Mouse (Mus musculus) kidney, embryonic 15.5 days (tissue): ENCODE data around the gene Foxk1. TPM values are rescaled to one million over a fixed set of nuclear protein-coding genes. Genes with fewer than 3 reads are reported as not detected.
A peak's percentile ranks its signal among the peaks of the same experiment; 100 is the strongest.

Source experiments
- ATAC-seq: fragments of 200-750 bp; cut with Nextera tagmentation; replicated peaks from 2 replicates; pipeline ENCODE4 v1.8.0; 2017; ENCODE audit warnings: moderate TSS enrichment; ENCODE audit not compliant: low FRiP score
- H3K27ac ChIP-seq: fragments of 300-500 bp; sonication (generic); 2 replicates; pipeline ENCODE4 v1.5.1; 2015; ENCODE audit warnings: mild to moderate bottlenecking, inconsistent platforms
- H3K27me3 ChIP-seq: fragments of 300-500 bp; sonication (generic); 2 replicates; pipeline ENCODE4 v1.6.1; 2015; ENCODE audit warnings: inconsistent platforms
- H3K36me3 ChIP-seq: fragments of 300-500 bp; sonication (generic); 2 replicates; pipeline ENCODE4 v1.6.1; 2015; ENCODE audit warnings: inconsistent platforms
- H3K4me1 ChIP-seq: fragments of 300-500 bp; sonication (generic); 2 replicates; pipeline ENCODE4 v1.6.1; 2015; ENCODE audit warnings: inconsistent platforms
- H3K4me2 ChIP-seq: fragments of 300-500 bp; sonication (generic); 2 replicates; pipeline ENCODE4 v1.6.1; 2015; ENCODE audit warnings: moderate library complexity, mild to moderate bottlenecking, inconsistent platforms
- H3K4me3 ChIP-seq: fragments of 300-500 bp; sonication (generic); replicated peaks from 2 replicates; pipeline ENCODE4 v1.5.1; 2015; ENCODE audit warnings: mild to moderate bottlenecking, inconsistent platforms
- H3K9ac ChIP-seq: fragments of 300-500 bp; sonication (generic); 2 replicates; pipeline ENCODE4 v1.6.1; 2015; ENCODE audit warnings: mild to moderate bottlenecking, inconsistent platforms
- H3K9me3 ChIP-seq: fragments of 300-500 bp; sonication (generic); replicated peaks from 2 replicates; pipeline ENCODE4 v1.6.1; 2016; ENCODE audit warnings: inconsistent platforms
- WGBS: fragments of 180-500 bp; shearing (Covaris S2); methylation state at CpG from one replicate; pipeline ENCODE4 v1.1.7; 2015; ENCODE audit warnings: mixed read lengths; 5-methylcytosine and 5-hydroxymethylcytosine counted together
- polyA plus RNA-seq: library from polyadenylated mRNA; unstranded; fragments of >200 nt; fragmentation: Nextera tagmentation; extraction: Ambion mirVana; gene quantifications from 2 replicates; pipeline ENCODE4 v1.2.1, GENCODE M21; 2015

Foxk1 gene
- polyA plus RNA-seq, 1 experiment from 2014 or later = 7.7 TPM

DNA sequence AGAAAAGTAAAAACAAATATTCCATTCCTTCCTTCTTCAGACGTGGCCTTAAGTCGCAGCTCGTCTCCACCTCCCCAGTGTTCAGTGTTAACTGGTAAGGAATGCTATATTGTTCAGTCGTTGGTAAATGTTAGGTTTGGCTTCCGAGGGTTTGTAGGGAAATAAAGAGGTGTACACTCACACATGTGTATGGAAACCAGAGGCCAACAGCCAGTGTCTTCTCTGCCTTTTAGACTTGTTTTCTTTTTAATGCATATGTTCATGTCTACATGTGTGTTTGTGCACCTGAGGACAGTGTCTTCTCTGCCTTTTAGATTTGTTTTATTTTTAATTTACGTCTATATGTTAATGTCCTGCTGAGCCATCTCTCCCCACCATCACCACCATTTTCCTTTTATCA lies 29.1 kb upstream of the Foxk1 start:
- Histone ChIP-seq H3K27me3 (no peaks in the 10 kb centered on the region), H3K9me3 (no peaks in the 10 kb centered on the region), H3K4me2 (no peak overlapping the region), H3K9ac (no peak overlapping the region), H3K36me3 (no peaks in the 10 kb centered on the region), H3K4me1 (peaks cover 20% of the 10 kb centered on the region), H3K27ac (peak overlapping the region; percentile 75; the same call in 1 of the 2 replicates), H3K4me3 (no peak overlapping the region)
- no peak for ATAC-seq
- WGBS = 53% methylated on average over 6 of the region's 6 CpGs

DNA sequence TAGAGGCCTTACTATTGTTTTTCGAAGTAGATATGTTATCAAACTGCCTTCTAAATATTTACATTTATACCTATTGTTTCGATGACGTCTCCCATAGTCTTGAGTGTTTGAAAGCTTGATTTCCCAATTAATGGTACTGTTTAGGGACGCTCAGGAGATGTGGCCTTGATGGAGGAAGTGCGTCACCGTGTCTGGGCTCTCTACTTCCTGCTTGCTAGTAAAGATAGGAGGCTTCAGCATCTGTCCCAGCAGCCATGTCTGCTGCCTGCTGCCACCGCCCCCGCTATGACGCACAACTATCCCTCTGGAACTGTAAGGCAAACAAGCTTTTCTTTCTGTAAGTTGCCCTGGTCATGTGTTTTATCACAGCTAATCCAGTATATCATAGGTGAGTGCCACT lies 27.0 kb upstream of the Foxk1 start:
- Histone ChIP-seq H3K9ac (no peak overlapping the region), H3K36me3 (no peaks in the 10 kb centered on the region)
- 94% methylated on average over 9 of the region's 9 CpGs for WGBS

DNA sequence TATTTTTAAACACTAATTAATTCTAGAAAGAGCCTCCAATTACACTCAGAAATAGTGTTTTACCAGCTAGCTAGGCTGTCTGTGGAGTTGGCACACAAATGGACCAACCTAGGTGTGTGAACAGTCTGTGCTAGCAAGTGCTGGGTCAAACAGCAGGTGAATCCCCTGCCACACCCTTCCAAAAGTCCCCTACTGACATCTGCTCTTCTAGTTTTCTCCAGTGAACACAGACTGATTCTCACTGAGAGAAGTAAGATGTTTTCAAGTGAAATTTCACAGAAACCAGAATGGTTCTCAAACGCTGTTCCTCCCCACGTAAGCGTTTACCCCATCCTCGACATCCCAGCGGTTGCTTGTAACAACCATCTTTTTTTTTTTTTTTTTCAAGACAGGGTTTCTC lies 25.7 kb upstream of the Foxk1 start:
- WGBS = 93% methylated on average over 5 of the region's 5 CpGs
- Histone ChIP-seq H3K4me2 (no peak overlapping the region), H3K4me1 (peaks cover 10% of the 10 kb centered on the region), H3K9ac (no peak overlapping the region), H3K27ac (no peak overlapping the region), H3K36me3 (no peaks in the 10 kb centered on the region), H3K27me3 (no peaks in the 10 kb centered on the region), H3K9me3 (no peaks in the 10 kb centered on the region), H3K4me3 (no peak overlapping the region)
- ATAC-seq = no peak

More for the DNA sequence above, 27.0 kb upstream of the Foxk1 start:
- Histone ChIP-seq H3K4me1 (peaks cover 10% of the 10 kb centered on the region), H3K4me3 (no peak overlapping the region), H3K27me3 (no peaks in the 10 kb centered on the region), H3K9me3 (no peaks in the 10 kb centered on the region), H3K4me2 (no peak overlapping the region), H3K27ac (no peak overlapping the region)
- no peak for ATAC-seq

DNA sequence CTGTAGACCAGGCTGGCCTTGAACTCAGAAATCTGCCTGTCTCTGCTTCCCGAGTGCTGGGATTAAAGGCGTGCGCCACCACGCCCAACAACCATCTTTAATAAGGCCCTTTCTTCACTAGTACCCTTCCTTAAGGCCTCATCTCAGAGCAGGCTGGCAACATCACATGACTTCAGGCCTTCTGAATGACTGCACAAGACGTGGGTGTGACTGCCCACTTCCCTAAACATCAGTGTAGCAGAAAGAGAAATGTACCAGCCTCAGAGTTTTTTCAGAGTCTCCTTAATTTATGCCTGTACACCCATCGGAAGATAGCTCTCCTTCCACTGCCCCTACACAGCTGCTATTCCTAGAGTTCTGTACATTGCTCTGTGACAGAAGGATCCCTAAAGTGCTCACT lies 25.2 kb upstream of the Foxk1 start:
- Histone ChIP-seq H3K9me3 (no peaks in the 10 kb centered on the region), H3K36me3 (no peaks in the 10 kb centered on the region), H3K4me1 (peaks cover 9% of the 10 kb centered on the region), H3K4me3 (no peak overlapping the region), H3K27ac (no peak overlapping the region), H3K9ac (no peak overlapping the region), H3K4me2 (no peak overlapping the region), H3K27me3 (no peaks in the 10 kb centered on the region)
- WGBS = 84% methylated on average over 6 of the region's 6 CpGs
- no peak for ATAC-seq

DNA sequence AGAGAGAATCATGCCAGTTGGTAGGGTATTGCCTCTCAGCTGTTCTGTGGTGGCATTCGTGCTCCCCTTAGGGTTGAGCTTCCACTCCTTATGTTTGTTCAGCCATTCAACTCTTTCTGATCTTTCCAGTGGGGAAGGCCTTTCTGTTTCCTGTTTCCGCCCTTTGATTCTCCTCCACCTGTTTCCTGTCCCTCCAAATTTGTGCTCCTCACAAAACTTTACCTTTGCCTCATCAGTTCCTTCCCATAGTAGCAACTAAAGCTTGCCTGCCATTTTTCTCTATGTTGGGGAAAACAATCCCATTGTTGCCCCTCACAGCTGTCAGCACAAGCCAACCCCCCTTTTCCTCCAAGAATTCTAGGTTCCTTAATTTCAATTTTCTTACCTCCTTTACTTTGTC lies 23.2 kb upstream of the Foxk1 start:
- Histone ChIP-seq H3K4me1 (no peaks in the 10 kb centered on the region), H3K36me3 (no peaks in the 10 kb centered on the region), H3K9me3 (no peaks in the 10 kb centered on the region), H3K4me2 (no peak overlapping the region), H3K9ac (no peak overlapping the region), H3K4me3 (no peak overlapping the region), H3K27me3 (no peaks in the 10 kb centered on the region), H3K27ac (no peak overlapping the region)
- ATAC-seq = no peak
- WGBS = 71% methylated on average over 2 of the region's 2 CpGs

DNA sequence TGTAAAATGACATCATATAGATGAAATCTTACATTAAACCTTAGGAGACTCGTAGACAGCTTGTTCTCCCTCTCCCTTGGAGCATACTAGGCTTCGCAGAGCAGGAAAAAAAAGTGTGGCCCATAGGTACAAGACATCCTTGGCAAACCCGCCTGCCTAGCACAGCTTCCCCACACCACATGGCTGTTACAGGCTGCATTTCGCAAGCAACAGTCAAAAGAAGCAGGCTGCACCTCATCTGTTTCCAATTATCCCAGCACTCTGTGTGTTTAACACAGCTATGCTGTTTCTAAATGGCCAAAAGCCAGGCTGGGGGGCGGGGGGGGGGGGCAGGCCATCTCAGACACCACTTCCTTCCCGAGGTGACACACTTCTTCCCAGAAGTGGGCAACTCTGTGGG lies 20.8 kb upstream of the Foxk1 start:
- no peak overlapping the region for H3K9ac ChIP-seq
- no peaks in the 10 kb centered on the region; the same call in 1 of the 2 replicates for H3K27me3 ChIP-seq
- H3K36me3 ChIP-seq = no peaks in the 10 kb centered on the region
- 44% methylated on average over 6 of the region's 6 CpGs for WGBS
- no peak overlapping the region for H3K27ac ChIP-seq
- no peaks in the 10 kb centered on the region for H3K9me3 ChIP-seq
- no peak overlapping the region for H3K4me3 ChIP-seq
- H3K4me1 ChIP-seq = peaks cover 8% of the 10 kb centered on the region
- no peak overlapping the region for H3K4me2 ChIP-seq
- ATAC-seq = no peak

DNA sequence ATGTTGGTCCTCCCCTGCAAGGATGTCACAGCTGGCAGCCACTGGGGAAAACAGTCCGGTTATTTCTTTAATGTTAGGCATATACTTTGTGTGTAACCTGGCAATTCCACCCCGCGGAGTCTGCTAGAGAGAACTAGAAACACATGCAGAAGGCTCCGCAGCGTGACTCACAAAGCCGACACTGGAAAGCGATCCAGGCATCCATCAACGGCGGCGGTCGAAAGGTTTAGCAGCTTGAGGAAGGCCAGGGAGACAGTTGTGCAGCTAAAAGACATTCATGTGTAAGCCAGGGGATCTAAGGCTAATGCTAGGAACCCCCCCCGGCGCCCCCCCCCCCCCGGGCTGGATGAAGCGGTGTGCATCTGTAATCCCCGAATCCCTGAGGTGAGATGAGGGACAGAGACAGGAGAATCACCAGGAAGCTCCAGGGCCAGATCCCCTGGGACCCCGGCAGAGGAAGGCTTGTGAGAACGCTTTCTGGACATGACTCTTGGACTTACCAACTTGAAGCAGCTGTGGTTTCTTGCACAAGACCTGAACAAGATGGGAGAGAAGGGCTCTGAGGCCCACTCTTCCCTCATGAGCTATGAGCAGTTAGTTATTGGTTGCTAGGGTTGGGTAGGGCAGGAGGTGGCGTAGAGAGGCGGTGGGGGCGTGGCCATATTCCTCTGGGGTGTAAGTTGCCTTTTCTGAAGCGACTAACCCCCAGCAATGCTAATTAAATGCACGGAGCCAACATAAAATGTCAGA lies 16.2 kb upstream of the Foxk1 start:
- Histone ChIP-seq H3K27me3 (no peaks in the 10 kb centered on the region; the same call in 1 of the 2 replicates), H3K4me1 (peaks cover 24% of the 10 kb centered on the region), H3K36me3 (no peaks in the 10 kb centered on the region), H3K4me3 (no peak overlapping the region), H3K27ac (no peak overlapping the region), H3K4me2 (no peak overlapping the region), H3K9ac (no peak overlapping the region), H3K9me3 (no peaks in the 10 kb centered on the region)
- no peak for ATAC-seq
- WGBS = 36% methylated on average over 23 of the region's 23 CpGs

DNA sequence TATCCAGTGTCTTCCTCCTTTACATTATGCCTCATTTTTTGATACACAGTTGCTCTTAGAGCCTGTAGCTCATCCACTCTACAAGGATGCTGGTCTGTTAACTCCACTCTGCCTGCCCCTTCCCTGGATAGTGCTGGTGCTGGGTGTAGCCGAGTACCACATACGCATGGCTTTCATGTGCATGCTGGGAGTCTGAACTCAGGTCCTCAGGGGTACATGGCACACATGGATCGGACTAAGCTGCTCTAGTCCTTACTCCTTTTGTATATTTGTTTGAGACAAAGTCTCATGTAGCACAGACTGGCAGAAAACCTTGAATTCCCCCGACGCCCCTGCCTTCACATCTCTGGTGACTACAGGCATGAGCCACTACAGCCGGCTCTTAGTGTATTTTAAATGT lies 15.0 kb upstream of the Foxk1 start:
- peak overlapping the region; percentile 67 for H3K27ac ChIP-seq
- no peak for ATAC-seq
- no peaks in the 10 kb centered on the region for H3K9me3 ChIP-seq
- no peak overlapping the region for H3K4me3 ChIP-seq
- H3K36me3 ChIP-seq = no peaks in the 10 kb centered on the region
- H3K4me2 ChIP-seq = 0 out of 2 replicates have a peak overlapping the region, but pooled peaks have one; percentile 19
- H3K4me1 ChIP-seq = peaks cover 25% of the 10 kb centered on the region
- no peak overlapping the region for H3K9ac ChIP-seq
- WGBS = 73% methylated on average over 6 of the region's 6 CpGs
- H3K27me3 ChIP-seq = no peaks in the 10 kb centered on the region; the same call in 1 of the 2 replicates

DNA sequence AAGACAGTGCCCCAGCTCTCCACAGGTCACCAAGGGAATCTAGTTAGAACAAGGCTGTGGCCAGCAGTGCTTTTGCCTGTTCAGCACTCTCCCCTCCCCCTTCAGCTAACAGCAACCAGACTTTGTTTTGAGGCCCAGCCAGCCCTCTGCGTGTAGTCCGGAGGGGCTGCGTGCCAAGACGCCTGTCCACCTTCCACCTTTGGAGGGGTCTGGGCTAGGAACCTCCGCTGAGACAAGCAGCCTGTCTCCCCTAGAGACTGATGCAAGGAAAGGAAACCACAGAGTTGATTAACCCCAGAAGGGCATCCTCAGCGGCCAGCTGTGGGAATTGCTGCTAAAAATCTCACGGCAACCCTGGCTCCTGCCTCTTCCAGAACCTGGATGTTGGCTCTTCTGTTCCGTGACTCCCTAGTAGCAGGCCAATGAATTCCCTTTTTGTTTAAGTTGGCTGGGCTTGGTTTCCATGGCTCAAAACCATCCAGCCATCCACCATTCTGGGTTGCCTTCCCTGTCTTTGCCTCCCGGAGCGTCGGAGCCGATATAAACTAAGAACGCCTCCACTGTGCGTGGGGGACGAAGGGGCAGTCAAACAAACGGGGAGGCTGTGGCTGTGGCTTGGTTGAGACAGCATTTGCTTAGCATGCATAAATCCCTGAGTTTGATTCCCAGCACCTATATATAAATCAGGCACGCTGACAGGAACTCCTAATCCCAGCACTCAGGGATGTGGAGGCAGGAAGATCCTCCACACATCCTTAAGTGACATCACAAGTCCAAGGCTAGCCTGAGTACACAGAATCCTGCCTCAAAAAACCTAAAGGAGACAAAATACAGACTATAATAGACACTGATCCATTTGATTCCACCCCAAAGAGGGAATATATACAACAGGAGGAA lies 14.3 kb upstream of the Foxk1 start:
- Histone ChIP-seq H3K9me3 (no peaks in the 10 kb centered on the region), H3K4me2 (peak overlapping the region; percentile 19), H3K4me3 (no peak overlapping the region), H3K27ac (peak overlapping the region; percentile 67), H3K36me3 (no peaks in the 10 kb centered on the region), H3K9ac (no peak overlapping the region), H3K4me1 (peaks cover 32% of the 10 kb centered on the region), H3K27me3 (no peaks in the 10 kb centered on the region; the same call in 1 of the 2 replicates)
- ATAC-seq = no peak
- 47% methylated on average over 17 of the region's 17 CpGs for WGBS

DNA sequence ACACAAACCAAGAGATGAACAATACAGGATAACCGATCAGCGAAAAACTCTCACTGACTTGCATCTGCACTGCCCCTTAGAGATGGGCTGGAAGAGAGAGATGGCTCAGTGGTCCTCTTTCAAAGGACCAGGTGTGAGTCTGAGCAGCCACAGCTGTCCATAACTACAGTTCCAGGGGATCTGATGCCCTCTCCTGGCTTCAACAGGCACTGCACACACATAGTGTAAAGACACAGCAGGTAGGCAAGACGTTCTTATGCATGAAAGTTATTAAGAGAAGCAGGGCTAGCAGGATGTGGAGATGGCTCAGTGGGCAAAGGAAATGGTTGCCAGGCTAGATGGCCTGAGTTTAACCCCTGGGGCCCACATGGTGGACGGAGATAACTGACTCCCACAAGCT lies 13.6 kb upstream of the Foxk1 start:
- WGBS = 81% methylated on average over 4 of the region's 4 CpGs
- Histone ChIP-seq H3K36me3 (no peaks in the 10 kb centered on the region), H3K4me2 (no peak overlapping the region), H3K27me3 (no peaks in the 10 kb centered on the region; the same call in 1 of the 2 replicates), H3K27ac (no peak overlapping the region), H3K4me1 (peaks cover 38% of the 10 kb centered on the region), H3K9ac (no peak overlapping the region), H3K4me3 (no peak overlapping the region), H3K9me3 (no peaks in the 10 kb centered on the region)
- ATAC-seq = no peak

DNA sequence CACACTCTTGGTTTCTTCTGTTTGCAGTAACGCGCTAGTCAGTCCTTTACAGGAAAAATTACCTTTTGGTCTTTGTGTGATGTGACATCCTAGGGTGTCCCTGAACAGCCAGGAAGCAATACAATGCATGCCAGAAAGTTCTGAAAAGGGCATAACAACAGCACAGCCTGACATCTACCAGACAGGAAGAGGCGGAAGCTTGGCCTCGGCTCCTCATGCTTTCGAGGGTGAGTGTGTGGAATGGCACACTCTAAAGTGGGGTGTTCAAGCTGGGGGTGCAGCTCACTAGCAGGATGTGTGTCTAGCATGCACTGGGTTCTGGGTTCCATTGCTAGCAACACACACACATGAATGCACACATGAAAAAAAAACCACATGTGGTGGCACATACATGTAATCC lies 9.6 kb upstream of the Foxk1 start:
- H3K4me2 ChIP-seq = no peak overlapping the region
- H3K4me1 ChIP-seq = peaks cover 21% of the 10 kb centered on the region
- no peaks in the 10 kb centered on the region for H3K27me3 ChIP-seq
- no peaks in the 10 kb centered on the region for H3K36me3 ChIP-seq
- H3K9me3 ChIP-seq = no peaks in the 10 kb centered on the region
- H3K27ac ChIP-seq = 0 out of 2 replicates have a peak overlapping the region, but pooled peaks have one; percentile 3
- no peak overlapping the region for H3K9ac ChIP-seq
- no peak for ATAC-seq
- WGBS = 79% methylated on average over 5 of the region's 5 CpGs
- H3K4me3 ChIP-seq = no peak overlapping the region

DNA sequence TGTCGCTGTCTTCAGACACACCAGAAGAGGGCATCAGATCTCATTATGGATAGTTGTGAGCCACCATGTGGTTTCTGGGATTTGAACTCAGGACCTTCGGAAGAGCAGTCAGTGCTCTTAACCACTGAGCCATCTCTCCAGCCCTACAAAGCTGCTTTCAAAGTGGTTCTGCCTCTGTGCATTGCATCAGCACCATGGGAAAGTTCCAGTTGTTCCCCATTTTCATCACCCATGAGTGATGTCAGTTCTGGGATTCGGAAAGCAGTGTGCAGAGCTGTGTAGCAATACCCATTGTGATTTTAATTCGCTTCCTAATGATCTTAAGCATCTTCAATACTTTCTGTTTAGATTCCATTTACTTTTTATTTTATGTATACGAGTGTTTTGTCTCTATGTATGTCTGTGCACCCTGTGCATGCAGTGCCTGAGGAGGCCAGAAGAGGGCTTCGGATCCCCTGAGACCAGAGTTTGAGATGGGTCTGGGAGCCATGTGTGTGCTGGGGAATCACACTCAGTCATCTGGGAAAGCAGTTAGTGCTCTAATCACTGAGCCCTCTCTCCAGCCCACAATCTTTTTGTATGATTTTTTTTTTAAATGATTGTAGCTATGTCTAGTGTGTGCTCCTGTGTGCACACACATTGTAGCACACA lies 6.6 kb upstream of the Foxk1 start:
- no peaks in the 10 kb centered on the region for H3K9me3 ChIP-seq
- H3K27ac ChIP-seq = no peak overlapping the region
- ATAC-seq = no peak
- H3K9ac ChIP-seq = no peak overlapping the region
- no peak overlapping the region for H3K4me2 ChIP-seq
- peaks cover 16% of the 10 kb centered on the region; the same call in 1 of the 2 replicates for H3K4me1 ChIP-seq
- WGBS = 93% methylated on average over 6 of the region's 6 CpGs
- H3K27me3 ChIP-seq = no peaks in the 10 kb centered on the region
- H3K4me3 ChIP-seq = no peak overlapping the region
- H3K36me3 ChIP-seq = no peaks in the 10 kb centered on the region
